Mouse (Mus musculus): ENCODE measurements around the gene Kxd1.

DNA sequence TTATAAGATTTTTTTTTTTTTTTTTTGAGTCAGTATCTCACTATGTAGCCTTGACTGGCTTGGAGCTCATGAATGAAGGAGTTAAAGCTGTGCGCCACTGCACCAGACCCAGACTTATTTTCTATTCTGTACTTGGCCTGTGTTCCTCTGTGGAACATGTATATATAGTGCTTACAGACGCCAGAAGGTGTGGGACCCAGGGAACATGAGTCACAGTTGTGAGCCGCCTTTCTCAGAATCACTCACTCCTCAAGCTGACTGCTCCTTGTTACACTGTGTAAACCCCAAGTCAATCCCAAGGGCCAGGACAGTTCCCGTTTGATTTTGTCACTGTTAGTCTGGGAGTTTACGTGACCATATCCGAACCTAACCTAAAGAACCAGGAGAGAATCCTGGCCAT lies 8.7 kb downstream of the Kxd1 start:
- no peak for TF ChIP-seq CTCF (IDR thresholded peaks at IDR 0.05; ENCODE audit: low read depth)
- no peak for TF ChIP-seq EP300 (optimal IDR thresholded peaks at IDR 0.05)
